Mouse (Mus musculus) A20 (cell line): Measurements from ENCODE around the gene Tmco4.

Experiments used
- DNase-seq: peaks from one replicate; pipeline ENCODE4 v3.0.0-alpha.2; 2011; ENCODE audit warnings: low read depth, low spot score

Tmco4 gene

GRCm38 (mm10) chr4:138972827-138973718 lies at the start of gene Tmco4:
TSS of gene Tmco4 (plus strand) at chr4:138972888.
- peak; percentile 93 for DNase-seq

- no peak for DNase-seq
These were observed 47.1 kb upstream of the Tmco4 start for GRCm38 (mm10) chr4:138925561-138925960.

GRCm38 (mm10) chr4:138933862-138934261 lies 38.8 kb upstream of the Tmco4 start:
- DNase-seq, result no peak

- DNase-seq, result no peak
These were observed 38.1 kb upstream of the Tmco4 start for GRCm38 (mm10) chr4:138934456-138935145.

- peak; percentile 22 for DNase-seq
These were observed 34.0 kb upstream of the Tmco4 start for GRCm38 (mm10) chr4:138938495-138939269.

- no peak for DNase-seq
These were observed 33.2 kb upstream of the Tmco4 start for GRCm38 (mm10) chr4:138939481-138939880.

- DNase-seq, result no peak
These were observed 31.3 kb upstream of the Tmco4 start for GRCm38 (mm10) chr4:138941401-138941800.

- no peak for DNase-seq
These were observed 30.7 kb upstream of the Tmco4 start for GRCm38 (mm10) chr4:138941966-138942365.

- peak; percentile 93 for DNase-seq
These were observed 29.0 kb upstream of the Tmco4 start for GRCm38 (mm10) chr4:138943730-138944129.

GRCm38 (mm10) chr4:138948257-138948656 lies 24.4 kb upstream of the Tmco4 start:
- DNase-seq, result no peak

GRCm38 (mm10) chr4:138958612-138959011 lies 14.1 kb upstream of the Tmco4 start:
- DNase-seq, result no peak

GRCm38 (mm10) chr4:138959120-138959519 lies 13.6 kb upstream of the Tmco4 start:
- no peak for DNase-seq

GRCm38 (mm10) chr4:138959926-138960325 lies 12.8 kb upstream of the Tmco4 start:
- no peak for DNase-seq

GRCm38 (mm10) chr4:138962719-138963118 lies 10.0 kb upstream of the Tmco4 start:
- DNase-seq, result no peak

GRCm38 (mm10) chr4:138965871-138966270 lies 6.8 kb upstream of the Tmco4 start:
- DNase-seq, result no peak

GRCm38 (mm10) chr4:138966866-138967265 lies 5.8 kb upstream of the Tmco4 start, which contains the start of gene Rnf186:
TSS of gene Rnf186 (plus strand) at chr4:138967112.
- no peak for DNase-seq

GRCm38 (mm10) chr4:138967485-138967884 lies 5.2 kb upstream of the Tmco4 start:
- no peak for DNase-seq

- DNase-seq, result no peak
These were observed 3.7 kb upstream of the Tmco4 start for GRCm38 (mm10) chr4:138968772-138969556.

GRCm38 (mm10) chr4:138969736-138970135 lies 3.0 kb upstream of the Tmco4 start:
- no peak for DNase-seq

- DNase-seq, result no peak
These were observed 1.3 kb upstream of the Tmco4 start for GRCm38 (mm10) chr4:138971371-138971770.
